Mouse (Mus musculus) heart, embryonic 10.5 days (tissue): ENCODE results near the gene Kcnip3. TPM values are rescaled to one million over a fixed set of nuclear protein-coding genes. Genes with fewer than 3 reads are reported as not detected.

Experiments used
- DNase-seq: peaks from one replicate; pipeline ENCODE4 v3.0.0-alpha.2; 2017; ENCODE audit warnings: low spot score
- H3K27ac ChIP-seq: fragments of 300-500 bp; sonication (generic); 2 replicates; pipeline ENCODE4 v1.5.1; 2016; ENCODE audit warnings: mild to moderate bottlenecking
- H3K27me3 ChIP-seq: fragments of 300-500 bp; sonication (generic); 2 replicates; pipeline ENCODE4 v1.6.1; 2016; ENCODE audit warnings: mild to moderate bottlenecking; ENCODE audit not compliant: poor library complexity, insufficient read depth, severe bottlenecking
- H3K36me3 ChIP-seq: fragments of 300-500 bp; sonication (generic); 2 replicates; pipeline ENCODE4 v1.6.1; 2016; ENCODE audit warnings: mild to moderate bottlenecking, moderate library complexity
- H3K4me1 ChIP-seq: fragments of 300-500 bp; sonication (generic); 2 replicates; pipeline ENCODE4 v1.6.1; 2016; ENCODE audit warnings: mild to moderate bottlenecking
- H3K4me3 ChIP-seq: fragments of 300-500 bp; sonication (generic); 2 replicates; pipeline ENCODE4 v1.5.1; 2016; ENCODE audit warnings: mild to moderate bottlenecking, moderate library complexity
- H3K9me3 ChIP-seq: fragments of 300-500 bp; sonication (generic); 2 replicates; pipeline ENCODE4 v1.6.1; 2016; ENCODE audit warnings: mild to moderate bottlenecking, moderate library complexity
- WGBS: fragments of 180-500 bp; shearing (Covaris S2); methylation state at CpG from one replicate; pipeline ENCODE4 v1.1.7; 2016; 5-methylcytosine and 5-hydroxymethylcytosine counted together
- polyA plus RNA-seq: library from polyadenylated mRNA; unstranded; fragments of >200 nt; fragmentation: Nextera tagmentation; extraction: Ambion mirVana; gene quantifications from 2 replicates; pipeline ENCODE4 v1.2.1, GENCODE M21; 2016

Kcnip3 gene
- polyA plus RNA-seq, 1 experiment from 2014 or later = 2.1 TPM

DNA sequence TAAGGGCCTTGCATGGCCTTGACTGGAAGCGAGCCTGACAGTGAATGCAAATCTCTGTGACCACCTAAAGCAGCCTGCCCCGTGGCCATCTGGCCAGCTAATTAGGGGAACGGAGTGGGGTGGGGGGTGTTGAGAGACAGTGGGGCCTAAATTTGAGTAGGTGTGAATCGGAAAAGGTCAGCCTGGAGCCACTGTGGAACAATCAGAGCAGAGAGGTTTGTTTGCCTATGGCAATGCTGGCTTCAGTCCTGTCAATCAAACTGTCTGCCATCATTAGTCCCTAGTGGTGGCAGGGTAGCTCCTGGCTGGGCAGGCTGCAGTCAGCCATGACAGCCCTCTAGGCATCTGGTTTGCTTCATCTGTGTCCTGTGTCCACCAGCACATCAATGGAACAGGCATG is 10.5 kb downstream of the Kcnip3 start:
- no peak for DNase-seq
- Histone ChIP-seq H3K27ac (no peak overlapping the region), H3K9me3 (no peaks in the 10 kb centered on the region), H3K36me3 (no peaks in the 10 kb centered on the region), H3K4me3 (no peak overlapping the region), H3K4me1 (peaks cover 8% of the 10 kb centered on the region), H3K27me3 (peaks cover 13% of the 10 kb centered on the region; the same call in 1 of the 2 replicates)
- WGBS = 29% methylated on average over 4 of the region's 4 CpGs

DNA sequence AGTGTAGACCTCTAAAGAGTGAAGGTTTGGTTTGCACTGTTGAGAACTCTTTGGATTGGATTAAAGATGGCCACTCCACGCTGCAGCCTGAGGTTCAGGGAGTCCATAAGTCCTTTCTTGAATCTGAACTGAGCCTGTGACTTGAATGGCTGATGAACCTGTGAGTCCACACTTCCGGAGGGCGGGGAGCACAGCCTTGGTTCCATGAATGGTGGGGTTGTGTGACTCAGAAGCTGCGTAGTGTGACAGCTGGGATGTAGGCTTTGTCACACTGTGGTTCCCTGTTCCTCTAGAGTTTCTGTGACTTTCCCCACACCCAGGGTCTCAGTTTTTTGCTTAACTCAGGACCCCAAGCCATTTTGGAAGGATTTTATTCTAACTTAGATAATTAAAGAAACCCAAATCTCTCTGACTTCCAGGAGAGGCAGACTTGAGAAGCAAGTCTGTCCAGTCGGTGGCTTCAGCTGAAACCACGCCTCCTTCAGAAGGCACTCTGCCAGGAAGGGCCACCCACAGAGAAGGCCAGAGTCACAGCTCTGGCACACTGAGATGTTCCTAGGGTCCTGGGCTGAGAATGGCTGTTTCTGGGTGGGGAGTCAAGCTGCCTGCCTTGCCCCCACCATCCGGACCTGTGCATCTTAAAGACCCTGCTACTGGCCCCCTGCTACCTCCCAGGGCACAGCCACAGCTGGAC is 13.8 kb downstream of the Kcnip3 start:
- 62% methylated on average over 7 of the region's 7 CpGs for WGBS
- no peak overlapping the region for H3K4me3 ChIP-seq
- H3K36me3 ChIP-seq = no peaks in the 10 kb centered on the region
- peaks cover 8% of the 10 kb centered on the region for H3K4me1 ChIP-seq
- peaks cover 44% of the 10 kb centered on the region for H3K27me3 ChIP-seq
- no peak for DNase-seq
- H3K27ac ChIP-seq = no peak overlapping the region
- H3K9me3 ChIP-seq = no peaks in the 10 kb centered on the region

DNA sequence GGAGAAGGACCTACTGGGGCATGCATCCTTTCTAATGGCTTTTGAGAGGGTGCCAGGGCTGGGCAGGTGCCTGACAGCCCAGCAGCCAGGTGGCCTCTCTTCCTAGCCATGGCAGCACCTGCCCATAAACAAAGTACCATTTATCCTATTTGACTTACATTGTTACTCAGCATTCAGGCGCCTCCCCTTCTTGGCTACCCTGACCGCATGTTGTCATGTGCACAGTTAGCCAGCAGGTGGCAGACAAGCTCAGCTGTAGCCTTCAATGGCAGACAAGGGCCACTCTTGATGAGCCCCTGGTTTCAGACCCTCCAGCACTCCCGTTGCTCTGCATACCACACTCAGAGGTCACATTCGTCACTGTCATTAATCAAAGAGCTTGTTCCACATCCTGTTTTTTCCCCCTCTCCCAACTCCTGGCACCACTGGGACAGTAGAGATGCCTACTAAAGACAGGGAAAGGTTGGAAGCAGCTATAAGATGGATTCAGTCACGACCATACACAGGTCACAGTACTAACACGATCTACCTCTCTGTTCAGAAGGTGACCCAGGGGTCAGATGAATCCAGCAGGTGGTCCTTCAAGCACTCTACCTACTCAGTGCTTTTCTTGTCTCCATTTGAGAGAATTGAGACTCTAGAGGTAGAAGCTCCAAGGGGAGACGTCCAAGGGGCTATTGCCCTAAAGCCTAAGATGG is 14.7 kb downstream of the Kcnip3 start:
- Histone ChIP-seq H3K4me1 (peaks cover 8% of the 10 kb centered on the region), H3K9me3 (no peaks in the 10 kb centered on the region), H3K27ac (no peak overlapping the region), H3K36me3 (no peaks in the 10 kb centered on the region), H3K27me3 (peaks cover 53% of the 10 kb centered on the region), H3K4me3 (no peak overlapping the region)
- DNase-seq = peak; percentile 88
- 30% methylated on average over 7 of the region's 7 CpGs for WGBS

DNA sequence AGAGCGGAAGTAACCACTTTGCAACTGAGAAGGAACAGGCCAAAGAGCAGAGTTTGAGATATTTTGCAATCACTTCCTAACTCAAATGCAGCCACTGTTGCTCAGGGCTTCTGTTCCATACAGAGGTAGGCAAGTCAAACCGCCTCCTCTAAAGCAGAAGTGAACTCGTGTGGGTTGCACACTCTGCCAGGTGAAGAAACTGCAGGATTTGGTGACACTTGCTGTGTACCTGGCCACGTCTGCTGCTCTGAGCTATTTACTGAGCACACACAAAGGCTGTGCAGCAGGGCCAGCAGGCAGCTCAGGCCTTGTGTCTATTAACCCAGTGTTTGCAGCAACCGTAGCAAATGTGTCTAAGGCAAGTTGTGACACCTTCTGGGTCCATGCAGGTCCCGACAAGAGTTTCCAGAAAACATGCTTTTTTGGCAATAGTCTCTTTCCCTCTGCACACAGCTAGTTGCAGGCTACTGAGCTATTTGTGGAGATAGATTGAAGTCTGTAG is 15.7 kb downstream of the Kcnip3 start:
- 84% methylated on average over 6 of the region's 6 CpGs for WGBS

DNA sequence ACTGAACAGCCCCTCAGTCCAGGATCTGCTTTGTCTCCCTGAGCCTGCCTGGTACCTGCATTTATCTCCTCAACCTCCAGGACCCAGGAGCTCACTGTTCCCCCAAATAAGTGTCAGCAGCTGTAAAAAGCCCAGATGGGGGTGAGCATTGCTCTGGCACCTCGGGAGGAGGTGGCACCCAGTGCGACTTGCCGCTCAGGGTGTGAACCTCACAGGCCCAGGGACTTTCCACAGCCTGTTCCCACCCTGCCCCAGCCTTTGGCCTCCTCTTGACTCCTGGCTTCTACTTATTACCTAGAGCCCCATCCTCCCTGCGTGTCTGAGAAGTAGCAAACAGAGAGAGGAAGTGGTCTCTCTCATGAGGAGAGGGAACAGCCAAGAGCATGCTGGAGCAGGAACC is 16.7 kb downstream of the Kcnip3 start:
- H3K4me1 ChIP-seq = no peaks in the 10 kb centered on the region
- no peaks in the 10 kb centered on the region for H3K9me3 ChIP-seq
- H3K27ac ChIP-seq = no peak overlapping the region
- 36% methylated on average over 4 of the region's 4 CpGs for WGBS
- DNase-seq = no peak
- no peaks in the 10 kb centered on the region for H3K36me3 ChIP-seq
- H3K27me3 ChIP-seq = peaks cover 55% of the 10 kb centered on the region
- H3K4me3 ChIP-seq = no peak overlapping the region

More for the DNA sequence above, 15.7 kb downstream of the Kcnip3 start:
- Histone ChIP-seq H3K27ac (no peak overlapping the region), H3K4me3 (no peak overlapping the region), H3K36me3 (no peaks in the 10 kb centered on the region), H3K27me3 (peaks cover 53% of the 10 kb centered on the region), H3K4me1 (peaks cover 4% of the 10 kb centered on the region), H3K9me3 (no peaks in the 10 kb centered on the region)
- DNase-seq = no peak

DNA sequence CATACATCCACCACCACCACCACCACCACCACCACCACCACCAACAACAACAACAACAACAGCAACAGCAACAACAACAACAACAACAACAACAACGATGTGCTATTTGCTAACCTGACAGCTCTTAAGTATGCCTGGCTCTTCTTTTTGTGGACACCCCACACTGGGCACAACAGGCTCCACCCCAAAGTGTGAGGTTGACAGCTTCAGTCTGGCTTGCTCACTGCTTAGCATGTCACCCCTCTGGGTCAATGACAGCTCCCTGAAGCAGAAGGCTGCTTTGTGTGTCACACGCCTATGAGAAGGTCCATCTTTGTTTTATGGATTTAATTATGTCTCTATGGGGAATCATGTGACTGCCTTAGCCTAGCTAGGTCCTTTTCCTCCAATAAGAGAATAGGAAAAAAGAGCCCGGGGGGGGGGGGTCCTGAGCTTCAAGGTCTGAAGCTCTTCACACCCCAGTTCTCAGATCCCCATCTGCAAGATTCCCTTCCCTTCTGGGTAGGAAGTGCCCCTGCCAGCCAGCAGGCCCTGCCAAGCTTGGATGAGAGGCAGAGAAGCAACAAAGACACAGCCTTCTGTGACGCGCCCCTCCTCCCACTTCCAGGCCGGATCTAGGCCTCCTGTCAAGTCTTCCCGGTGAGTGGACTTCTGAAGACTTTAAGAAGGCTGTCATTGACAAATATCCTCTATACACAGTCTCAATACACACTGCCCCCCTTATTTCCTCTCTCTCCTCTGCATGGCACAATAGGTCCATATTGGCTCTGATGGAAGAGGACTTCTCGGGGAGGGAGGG is 17.9 kb downstream of the Kcnip3 start:
- Histone ChIP-seq H3K27ac (no peak overlapping the region), H3K9me3 (no peaks in the 10 kb centered on the region), H3K36me3 (no peaks in the 10 kb centered on the region), H3K4me3 (no peak overlapping the region), H3K4me1 (no peaks in the 10 kb centered on the region), H3K27me3 (peaks cover 60% of the 10 kb centered on the region)
- 52% methylated on average over 8 of the region's 8 CpGs for WGBS
- DNase-seq = no peak

DNA sequence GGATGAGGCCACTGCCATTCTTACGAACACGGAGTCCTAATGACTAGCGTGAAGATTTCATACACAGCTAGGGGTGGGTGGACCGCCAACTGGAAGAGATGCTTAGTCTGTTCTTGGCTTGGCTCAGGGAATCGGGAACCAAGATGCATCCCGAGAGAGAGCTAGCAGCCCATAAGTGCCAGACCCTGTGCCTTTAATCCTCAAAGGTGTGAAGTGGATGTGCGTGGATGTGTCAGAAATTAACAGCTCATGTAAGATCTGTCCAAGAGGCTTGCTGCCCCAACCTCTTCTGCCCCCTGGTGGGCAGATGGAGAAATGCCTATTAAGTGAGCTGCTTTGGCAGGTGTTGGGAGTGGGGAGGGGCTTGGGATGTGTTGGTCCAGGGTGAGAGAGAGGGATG is 20.8 kb downstream of the Kcnip3 start:
- H3K27ac ChIP-seq = no peak overlapping the region
- no peak overlapping the region for H3K4me3 ChIP-seq
- H3K36me3 ChIP-seq = no peaks in the 10 kb centered on the region
- H3K9me3 ChIP-seq = no peaks in the 10 kb centered on the region
- H3K27me3 ChIP-seq = peaks cover 53% of the 10 kb centered on the region
- 50% methylated on average over 7 of the region's 7 CpGs for WGBS
- DNase-seq = peak; percentile 81
- H3K4me1 ChIP-seq = no peaks in the 10 kb centered on the region

DNA sequence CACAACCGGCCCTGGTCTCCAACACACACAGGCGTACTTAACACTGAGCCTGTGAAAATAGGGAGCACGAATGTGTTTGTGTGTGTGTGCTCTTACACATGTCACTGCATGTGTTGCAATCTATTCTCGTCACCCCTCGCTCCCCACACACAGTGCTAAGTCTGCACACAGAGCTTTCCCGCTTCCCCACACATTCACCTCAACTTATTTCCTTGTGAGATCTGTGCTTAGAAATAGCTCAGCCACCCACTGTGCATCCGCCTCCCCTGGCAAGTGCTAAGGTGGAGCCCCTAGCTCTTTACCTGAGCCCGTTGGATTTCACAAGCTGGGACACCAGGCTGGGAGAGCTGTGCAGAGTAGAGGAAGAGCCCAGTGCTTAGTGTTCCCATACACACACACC is 23.1 kb downstream of the Kcnip3 start:
- Histone ChIP-seq H3K4me3 (no peak overlapping the region), H3K9me3 (no peaks in the 10 kb centered on the region), H3K4me1 (no peaks in the 10 kb centered on the region), H3K27ac (no peak overlapping the region), H3K27me3 (peaks cover 30% of the 10 kb centered on the region), H3K36me3 (no peaks in the 10 kb centered on the region)
- 68% methylated on average over 8 of the region's 8 CpGs for WGBS
- no peak for DNase-seq

DNA sequence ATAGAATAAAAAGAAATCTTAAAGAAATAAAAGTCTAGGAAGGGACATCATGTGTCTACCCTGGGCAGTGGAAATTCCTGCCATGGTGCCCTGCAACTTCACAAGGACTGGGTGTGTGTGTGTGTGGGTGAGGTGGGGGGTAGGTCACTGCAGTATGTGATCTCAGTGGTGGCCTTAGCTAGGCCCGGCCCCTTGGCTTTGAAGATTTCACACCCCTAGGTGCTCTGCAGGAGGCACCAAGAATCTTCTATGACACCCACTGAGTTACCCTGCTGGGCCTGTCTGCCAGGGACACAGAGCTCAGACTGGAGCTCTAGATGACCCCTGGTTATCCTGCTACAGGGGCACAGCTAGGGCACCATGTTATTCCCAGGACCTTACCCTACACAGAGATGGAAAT is 25.6 kb downstream of the Kcnip3 start:
- H3K9me3 ChIP-seq = no peaks in the 10 kb centered on the region
- H3K4me1 ChIP-seq = no peaks in the 10 kb centered on the region
- H3K27ac ChIP-seq = no peak overlapping the region
- peaks cover 16% of the 10 kb centered on the region; the same call in 1 of the 2 replicates for H3K27me3 ChIP-seq
- H3K4me3 ChIP-seq = no peak overlapping the region
- no peaks in the 10 kb centered on the region for H3K36me3 ChIP-seq
- 58% methylated on average over 1 of the region's 1 CpGs for WGBS
- no peak for DNase-seq

DNA sequence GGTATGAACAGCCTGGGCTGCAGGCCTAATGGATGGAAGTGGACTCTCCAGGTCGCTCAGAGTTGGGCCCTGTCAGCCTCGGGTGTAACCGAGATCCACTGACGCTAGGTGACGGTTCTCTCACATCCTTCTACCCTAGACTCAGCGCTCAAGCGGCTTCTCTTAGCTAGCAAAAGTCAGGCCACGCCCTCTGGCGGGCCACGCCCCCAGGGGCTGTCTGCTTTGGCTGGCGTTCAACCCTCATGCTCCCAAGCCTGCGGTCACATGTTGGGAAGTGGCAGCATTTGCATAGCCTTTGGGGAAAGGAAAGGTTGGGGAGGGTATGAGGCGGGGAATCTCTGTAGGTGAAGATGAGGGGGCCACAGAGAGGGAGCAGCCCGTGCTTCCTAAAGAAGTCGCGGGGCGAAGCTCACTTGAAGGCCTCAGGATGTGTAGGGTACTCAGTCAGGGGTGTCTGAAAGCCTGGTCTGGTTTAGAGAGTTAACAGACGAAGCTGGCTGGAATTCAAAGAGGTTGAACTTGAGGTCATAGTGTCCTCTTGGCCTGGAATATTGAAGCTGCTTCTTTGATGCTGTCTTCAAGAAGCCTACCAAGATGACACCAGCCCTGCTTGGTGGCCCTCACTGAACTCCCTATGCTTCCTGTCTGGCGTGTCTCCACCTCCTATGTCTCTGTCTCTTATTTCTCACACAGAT is 37.3 kb downstream of the Kcnip3 start:
- H3K27ac ChIP-seq = 0 out of 2 replicates have a peak overlapping the region, but pooled peaks have one; percentile 25
- peak; percentile 89 for DNase-seq
- H3K4me1 ChIP-seq = peaks cover 34% of the 10 kb centered on the region
- WGBS = 6% methylated on average over 19 of the region's 19 CpGs
- no peaks in the 10 kb centered on the region for H3K36me3 ChIP-seq
- no peaks in the 10 kb centered on the region for H3K9me3 ChIP-seq
- H3K4me3 ChIP-seq = peak overlapping the region; percentile 44
- peaks cover 77% of the 10 kb centered on the region for H3K27me3 ChIP-seq

DNA sequence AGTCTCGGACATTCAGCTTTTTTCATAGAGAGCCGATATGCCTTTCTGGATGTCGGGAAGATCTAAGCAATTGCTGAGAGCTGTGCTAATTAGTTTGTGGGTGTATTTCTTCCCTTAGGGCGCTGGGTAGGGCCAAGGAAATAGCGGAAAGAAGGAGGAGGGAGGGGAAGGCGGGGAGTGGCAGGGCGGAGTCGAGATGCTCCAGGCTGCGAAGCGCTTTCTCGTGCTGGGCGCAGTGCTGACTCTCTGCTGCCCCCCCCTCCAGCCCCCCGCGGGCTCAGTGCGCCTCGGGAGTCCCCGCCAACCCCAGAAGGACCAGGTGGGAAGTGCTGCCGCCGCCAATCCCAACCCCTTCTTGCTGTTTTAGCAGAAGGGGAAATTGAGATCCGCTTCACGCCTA is 38.9 kb downstream of the Kcnip3 start:
- H3K36me3 ChIP-seq = no peaks in the 10 kb centered on the region
- no peak for DNase-seq
- H3K4me3 ChIP-seq = peak overlapping the region; percentile 74
- under 1% methylated on average over 21 of the region's 21 CpGs for WGBS
- no peak overlapping the region for H3K27ac ChIP-seq
- no peaks in the 10 kb centered on the region for H3K9me3 ChIP-seq
- peaks cover 88% of the 10 kb centered on the region for H3K27me3 ChIP-seq
- H3K4me1 ChIP-seq = peaks cover 34% of the 10 kb centered on the region

DNA sequence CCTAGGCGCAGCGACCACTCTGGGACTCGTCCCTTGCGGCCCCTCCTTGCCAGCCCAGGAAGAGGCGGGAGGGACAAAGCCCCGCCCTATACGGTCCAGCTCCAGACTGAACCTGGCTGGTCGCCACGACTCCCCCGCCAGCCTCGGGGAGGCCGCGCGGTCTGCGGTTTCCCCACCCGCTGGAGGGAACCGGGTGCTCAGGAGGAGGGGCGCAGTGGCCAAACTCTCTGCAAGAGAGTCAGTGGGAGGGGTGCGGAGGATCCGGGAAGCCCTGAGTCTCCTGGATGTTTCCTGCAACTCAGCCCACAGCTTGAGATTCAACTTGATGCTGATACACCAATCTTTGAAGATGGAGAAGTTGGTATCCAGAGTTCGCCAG is 39.4 kb downstream of the Kcnip3 start:
- peak overlapping the region; percentile 74 for H3K4me3 ChIP-seq
- H3K36me3 ChIP-seq = no peaks in the 10 kb centered on the region
- no peaks in the 10 kb centered on the region for H3K9me3 ChIP-seq
- peaks cover 88% of the 10 kb centered on the region for H3K27me3 ChIP-seq
- DNase-seq = peak; percentile 84
- peak overlapping the region; percentile 60; the same call in 1 of the 2 replicates for H3K27ac ChIP-seq
- peaks cover 34% of the 10 kb centered on the region for H3K4me1 ChIP-seq
- WGBS = under 1% methylated on average over 21 of the region's 21 CpGs
